27 mouse cellular contexts compared by ENCODE assay signal in the genomic region with DNA sequence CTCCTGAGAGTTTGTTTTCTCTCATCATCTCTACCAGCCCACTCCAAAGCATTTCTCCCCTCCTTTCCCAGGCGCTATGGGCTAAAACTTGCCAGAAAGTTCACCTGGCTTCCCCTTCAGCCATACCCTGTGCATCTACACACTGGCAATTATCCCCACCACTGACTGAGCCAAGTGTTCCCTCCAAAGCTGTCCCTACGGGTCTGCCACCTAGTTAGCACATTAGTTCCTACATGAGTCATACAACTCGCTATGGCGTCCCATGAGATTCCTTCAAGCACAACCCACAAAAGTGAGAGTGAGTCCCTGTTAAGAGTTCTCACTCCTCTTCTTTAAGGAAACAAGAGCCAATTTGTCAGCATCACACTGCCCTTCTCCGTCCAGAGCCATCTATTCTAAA. TPM values are rescaled to one million over a fixed set of nuclear protein-coding genes. Genes with fewer than 3 reads are reported as not detected.
DNase-seq lines count a peak whose midpoint lies in the region; ATAC-seq and TF ChIP-seq lines count a peak whose summit lies in the region.
"Had no signal": no experiment of that assay in that cellular context is flagged by ENCODE, and none has a peak within 500 bp of the region (broad histone marks: within the 10 kb centered on the region; RNA-seq: fewer than 3 reads in every experiment).

No protein-coding gene starts in this region.

- peak; percentile 74 for DNase-seq in heart, embryonic 10.5 days (ENCODE audit: low spot score)
- no peak for DNase-seq in heart, adult 8-10 months (ENCODE audit: low spot score)
- DNase-seq in CH12.LX (ENCODE audit: extremely low read depth) (peak; percentile 45), R1 (ENCODE audit: low read depth, low spot score) (peak; percentile 58)
- DNase-seq in yolk sac, embryonic 10.5 days (ENCODE audit: low spot score), result no peak
- DNase-seq: adrenal gland, adult 2 months; adrenal gland, postnatal 14 days; B cell, adult 2 months; cerebellum, adult 11-12 months; cerebellum, adult 8-10 months; cerebellum, postnatal 10 days; cerebellum, postnatal 36 days; gastrocnemius, adult 2 months; gastrocnemius, postnatal 14 days; heart, adult 18-20 months; heart, postnatal 36 days; kidney, adult 18-20 months had no signal

- H3K9me3 ChIP-seq in heart, embryonic 10.5 days, result no peaks in the 10 kb centered on the region
- no peaks in the 10 kb centered on the region for H3K9me3 ChIP-seq in CH12.LX (replicated peaks; ENCODE audit: low read length)
- no peaks in the 10 kb centered on the region for H3K9me3 ChIP-seq in hindbrain, embryonic 16.5 days (ENCODE audit: control insufficient read depth, low read length)
- H3K9me3 ChIP-seq: forebrain, embryonic 10.5 days; forebrain, embryonic 13.5 days; hindbrain, embryonic 10.5 days; hindbrain, embryonic 13.5 days had no signal

- no peaks in the 10 kb centered on the region for H3K4me1 ChIP-seq in heart, embryonic 10.5 days
- H3K4me1 ChIP-seq in CH12.LX (ENCODE audit: control insufficient read depth in 1 of 2, insufficient read depth in 2 of 2), result peaks cover 0 to 9% of the 10 kb centered on the region in 2 experiments; a peak in 1 of 4 replicates
- peaks cover 8% of the 10 kb centered on the region; the same call in 1 of the 2 replicates for H3K4me1 ChIP-seq in hindbrain, embryonic 16.5 days (ENCODE audit: control insufficient read depth, insufficient read depth, low read depth, low read length)
- H3K4me1 ChIP-seq: forebrain, embryonic 10.5 days; forebrain, embryonic 13.5 days; hindbrain, embryonic 10.5 days had no signal

- TF ChIP-seq CTCF in CH12.LX (conservative IDR thresholded peaks at IDR 0.05 in 1 of 2, IDR thresholded peaks at IDR 0.05 in 1 of 2; ENCODE audit: low read depth in 2 of 2, low read length in 2 of 2), result no peak

- dilution Hi-C loops in CH12.LX (cut with MboI; ENCODE audit: extremely low pct_ligation_motif_present, extremely low pct_unique_long_range_greater_than_20kb, low sequenced_read_pairs), result no loop called here

- H3K79me2 ChIP-seq in CH12.LX (replicated peaks; ENCODE audit: control insufficient read depth, extremely low read depth, insufficient read depth, poor library complexity, severe bottlenecking), result no peaks in the 10 kb centered on the region

- WGBS in heart, embryonic 10.5 days, result 83% methylated on average over 5 of the region's 5 CpGs
- WGBS in hindbrain, embryonic 16.5 days, result 91% methylated on average over 5 of the region's 5 CpGs

- no peak for TF ChIP-seq RAD21 in CH12.LX (IDR thresholded peaks at IDR 0.05; ENCODE audit: low read depth, low read length)

- no peak for TF ChIP-seq EP300 in CH12.LX (IDR thresholded peaks at IDR 0.05; ENCODE audit: low read length)

- H3K4me3 ChIP-seq in heart, embryonic 10.5 days, result no peak overlapping the region
- no peak overlapping the region for H3K4me3 ChIP-seq in CH12.LX (replicated peaks in 1 of 3; ENCODE audit: low read depth in 2 of 3, low read length in 2 of 3, poor library complexity in 1 of 3)
- no peak overlapping the region for H3K4me3 ChIP-seq in hindbrain, embryonic 16.5 days (ENCODE audit: low read length)
- H3K4me3 ChIP-seq: forebrain, embryonic 10.5 days; forebrain, embryonic 13.5 days; gastrocnemius, adult 2 months; hindbrain, embryonic 10.5 days; hindbrain, embryonic 13.5 days had no signal

- ATAC-seq in hindbrain, embryonic 16.5 days, result no peak
- ATAC-seq: forebrain, embryonic 13.5 days; forebrain, embryonic 16.5 days; hindbrain, postnatal 0 days; inflammation-experienced regulatory T-cells, adult 6 months; intestine, embryonic 16.5 days had no signal

- H3K27ac ChIP-seq in heart, embryonic 10.5 days, result no peak overlapping the region
- no peak overlapping the region for H3K27ac ChIP-seq in CH12.LX (ENCODE audit: insufficient read depth, low read depth)
- no peak overlapping the region for H3K27ac ChIP-seq in hindbrain, embryonic 16.5 days (ENCODE audit: low read depth, low read length)
- H3K27ac ChIP-seq: forebrain, embryonic 10.5 days; forebrain, embryonic 13.5 days; gastrocnemius, adult 2 months; hindbrain, embryonic 10.5 days; hindbrain, postnatal 0 days had no signal

- H3K4me2 ChIP-seq in CH12.LX (ENCODE audit: insufficient read depth, low read depth, poor library complexity, severe bottlenecking), result no peak overlapping the region
- H3K4me2 ChIP-seq in hindbrain, embryonic 16.5 days (ENCODE audit: low read length), result no peak overlapping the region
- H3K4me2 ChIP-seq: forebrain, embryonic 13.5 days; heart, embryonic 11.5 days; hindbrain, embryonic 13.5 days had no signal

- H3K27me3 ChIP-seq in heart, embryonic 10.5 days (ENCODE audit: insufficient read depth, poor library complexity, severe bottlenecking), result no peaks in the 10 kb centered on the region
- H3K27me3 ChIP-seq in CH12.LX (replicated peaks), result no peaks in the 10 kb centered on the region
- H3K27me3 ChIP-seq in hindbrain, embryonic 16.5 days (replicated peaks; ENCODE audit: control insufficient read depth, insufficient read depth, low read length), result no peaks in the 10 kb centered on the region
- H3K27me3 ChIP-seq: forebrain, embryonic 13.5 days; hindbrain, embryonic 13.5 days had no signal

- TF ChIP-seq POLR2A in CH12.LX (IDR thresholded peaks at IDR 0.05; ENCODE audit: low read depth, low read length), result no peak

- no peaks in the 10 kb centered on the region for H3K36me3 ChIP-seq in heart, embryonic 10.5 days
- peaks cover 0 to 27% of the 10 kb centered on the region in 2 experiments for H3K36me3 ChIP-seq in CH12.LX (replicated peaks in 1 of 2; ENCODE audit: control insufficient read depth in 1 of 2, insufficient read depth in 1 of 2, low read length in 1 of 2)
- no peaks in the 10 kb centered on the region for H3K36me3 ChIP-seq in hindbrain, embryonic 16.5 days (ENCODE audit: control insufficient read depth, insufficient read depth, low read length)
- H3K36me3 ChIP-seq: forebrain, embryonic 10.5 days; hindbrain, embryonic 10.5 days had no signal

- in situ Hi-C loops in CH12.LX (cut with MboI; ENCODE audit: low pct_ligation_motif_present, low pct_unique_long_range_greater_than_20kb, low sequenced_read_pairs), result no loop called here

- H3K9ac ChIP-seq in CH12.LX (ENCODE audit: insufficient read depth, low read depth), result no peak overlapping the region
- H3K9ac ChIP-seq in hindbrain, embryonic 16.5 days (ENCODE audit: low read depth, low read length), result no peak overlapping the region
- H3K9ac ChIP-seq: forebrain, embryonic 13.5 days; hindbrain, embryonic 13.5 days had no signal

TF ChIP-seq in CH12.LX, 34 proteins besides CTCF, POLR2A, EP300 and RAD21:
- TF ChIP-seq JUN (IDR thresholded peaks at IDR 0.05; ENCODE audit: insufficient read depth, low read depth, low read length), result peak; percentile 54
- TF ChIP-seq HCFC1 (IDR thresholded peaks at IDR 0.05; ENCODE audit: low read depth, low read length), result peak; percentile 22; the same call in 1 of the 2 replicates
- TF ChIP-seq MAX (IDR thresholded peaks at IDR 0.05; ENCODE audit: low read length), result no peak
- peak; percentile 79 for TF ChIP-seq JUND (conservative IDR thresholded peaks at IDR 0.05; ENCODE audit: low read depth, low read length)

RNA-seq across cellular contexts. Expression of a gene that starts 54.6 kb away (rescaled TPM):
- polyA plus RNA-seq in heart, embryonic 10.5 days (2016; fragmentation: Nextera tagmentation; extraction: Ambion mirVana), result 6.8 and 12.6 TPM in 2 replicates
- 10 to 100 TPM; 15.1 to 20.9 (median 18.2) TPM for total RNA-seq in heart, adult 8-10 months (2022)
- total RNA-seq in CH12.LX (2012; rRNA removed) (2.5 and 3.0 TPM in 2 replicates), CH12.LX (2014; rRNA removed) (6.3 TPM in 2 replicates)
- 10.5 and 12.3 TPM in 2 replicates for polyA plus RNA-seq in CH12.LX (2012; ENCODE audit: insufficient read length, low read depth)
- 11.0 and 11.4 TPM in 2 replicates for polyA plus RNA-seq in hindbrain, embryonic 16.5 days (2015; fragmentation: Nextera tagmentation; extraction: Ambion mirVana)

Comparison
In these comparisons a context has a peak if more than half of its experiments do, and no peak if none do; other contexts are left out.
1. DNase-seq: peak in heart, embryonic 10.5 days (single experiment), CH12.LX (single experiment) and R1 (single experiment); none in heart, adult 8-10 months (single experiment) and yolk sac, embryonic 10.5 days (single experiment).